Mouse (Mus musculus): ENCODE measurements around the gene Grin3a.
A peak's percentile ranks its signal among the peaks of the same experiment; 100 is the strongest.

Grin3a gene

DNA sequence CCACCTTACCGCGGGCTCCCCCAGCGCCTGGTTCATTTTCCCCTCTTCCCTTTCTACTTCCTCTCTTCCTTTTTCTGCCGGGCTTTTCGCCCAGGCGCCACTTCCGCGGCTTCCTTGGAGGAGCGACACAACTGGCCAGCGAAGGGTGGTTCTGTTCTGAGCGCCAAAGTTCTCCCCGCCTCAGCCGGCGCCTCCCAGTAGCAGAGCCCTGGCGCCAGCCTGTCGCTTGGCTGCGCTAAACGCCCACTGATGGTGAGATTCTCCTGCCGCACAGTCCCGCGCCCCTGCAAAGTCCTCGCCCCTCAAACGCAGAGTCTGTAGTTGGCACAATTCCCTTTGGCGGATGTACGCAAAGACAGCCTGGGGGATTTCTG lies at the start of gene Grin3a:
TSS of gene Grin3a (minus strand) at position 133 of the 374 bp plus-strand sequence.
- DNase-seq (ENCODE audit: low read depth, low spot score) = no peak

DNA sequence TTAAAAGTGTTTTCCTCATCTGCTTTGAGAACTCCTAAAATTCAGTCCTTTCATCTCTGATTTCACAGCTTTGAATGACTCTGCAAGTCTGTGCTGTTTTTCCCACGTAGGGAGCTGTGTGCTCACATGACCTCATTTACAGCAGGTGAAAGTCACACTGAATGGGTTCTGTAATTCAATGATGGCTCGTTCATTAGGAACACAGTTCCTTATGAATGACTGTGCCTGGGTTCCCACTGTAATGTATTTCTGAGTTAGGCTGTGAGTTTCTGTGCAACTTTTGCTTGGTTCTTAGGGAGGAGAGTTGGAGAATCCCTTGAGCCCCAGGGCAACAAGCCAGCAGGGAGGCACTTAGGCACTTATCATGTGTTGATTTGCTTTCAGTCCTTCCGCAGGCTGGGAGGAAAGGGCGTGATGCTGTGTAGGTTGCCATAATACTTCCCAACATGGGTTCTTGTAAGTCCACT lies 46.3 kb upstream of the Grin3a start:
- no peak for DNase-seq (ENCODE audit: low read depth, low spot score)

DNA sequence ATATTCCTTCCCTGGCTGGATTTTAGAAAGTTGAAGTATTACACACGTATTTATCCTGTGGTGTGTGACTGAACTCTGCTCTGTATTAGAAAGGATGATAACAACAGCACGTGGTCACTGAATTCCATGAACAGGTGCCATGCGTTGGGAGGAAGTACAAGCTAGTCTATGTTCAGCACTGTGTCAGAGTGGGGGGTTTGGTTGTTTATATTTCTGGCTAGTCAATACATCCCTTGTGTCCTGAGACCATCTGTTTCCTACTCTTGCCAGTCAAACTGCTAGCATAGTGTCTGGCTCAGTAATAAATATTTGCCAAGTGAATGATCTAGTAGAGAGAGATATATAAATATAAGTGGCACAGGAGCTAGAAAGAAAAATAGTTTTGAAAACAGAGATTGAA lies 31.5 kb upstream of the Grin3a start:
- DNase-seq (ENCODE audit: low read depth, low spot score) = no peak

DNA sequence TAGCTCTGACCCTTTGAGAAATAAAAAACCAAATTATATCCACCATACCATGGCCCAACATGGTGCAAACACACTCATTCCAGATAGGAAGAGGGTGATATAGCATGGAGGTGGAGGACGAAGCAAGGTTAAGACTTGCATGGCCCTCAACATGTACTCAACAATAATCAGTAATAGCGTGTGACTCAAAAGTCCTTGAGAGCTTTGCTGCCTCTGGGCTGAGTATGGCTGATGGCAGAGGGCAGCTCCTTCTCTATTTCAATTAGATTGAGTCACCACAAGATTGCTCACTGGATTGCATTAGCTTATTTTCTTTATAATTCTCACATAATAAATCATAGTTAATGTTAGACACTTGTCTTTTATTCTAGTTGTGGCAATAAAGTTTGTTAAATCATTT lies 15.1 kb upstream of the Grin3a start:
- DNase-seq (ENCODE audit: low read depth, low spot score) = no peak

DNA sequence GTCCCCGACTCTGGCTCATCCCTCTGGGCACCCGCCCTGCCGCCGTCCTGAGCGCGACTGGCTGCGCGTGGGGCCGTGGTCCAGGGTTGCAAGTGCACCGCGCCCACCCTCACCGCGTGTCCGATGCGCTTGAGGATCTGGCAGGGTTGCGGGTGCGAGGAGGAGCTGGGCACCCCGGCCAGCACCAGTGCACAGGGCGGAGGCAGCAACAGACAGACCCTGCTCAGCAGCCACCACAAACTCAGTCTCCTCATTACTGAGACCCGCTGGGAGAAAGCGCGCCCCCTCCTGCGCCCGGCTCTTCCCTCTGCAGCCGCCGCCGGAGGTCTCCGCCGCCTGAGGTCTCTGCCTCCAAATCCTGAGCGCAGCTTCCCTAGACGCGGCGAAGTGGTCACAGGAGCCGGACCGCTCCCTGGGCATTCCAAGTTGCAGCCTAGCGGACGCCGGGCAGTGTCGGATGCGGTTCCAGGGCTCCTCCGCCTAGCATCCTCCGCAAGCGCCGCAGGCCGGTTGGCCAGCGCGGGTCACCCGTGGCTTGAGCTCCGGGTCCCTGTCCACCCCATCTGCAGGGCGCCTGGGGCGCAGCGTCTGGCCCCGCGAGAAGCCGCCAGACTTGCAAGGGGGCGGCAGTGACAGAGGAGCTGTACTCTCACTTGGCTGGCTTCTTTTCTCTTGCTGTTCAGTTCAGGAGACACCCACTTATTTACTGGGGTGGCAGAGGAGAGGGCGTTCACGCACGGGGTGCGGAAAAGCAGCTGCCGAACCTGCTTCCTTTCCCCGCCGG lies 524 bp downstream of the Grin3a start:
- DNase-seq (ENCODE audit: low read depth, low spot score) = no peak

DNA sequence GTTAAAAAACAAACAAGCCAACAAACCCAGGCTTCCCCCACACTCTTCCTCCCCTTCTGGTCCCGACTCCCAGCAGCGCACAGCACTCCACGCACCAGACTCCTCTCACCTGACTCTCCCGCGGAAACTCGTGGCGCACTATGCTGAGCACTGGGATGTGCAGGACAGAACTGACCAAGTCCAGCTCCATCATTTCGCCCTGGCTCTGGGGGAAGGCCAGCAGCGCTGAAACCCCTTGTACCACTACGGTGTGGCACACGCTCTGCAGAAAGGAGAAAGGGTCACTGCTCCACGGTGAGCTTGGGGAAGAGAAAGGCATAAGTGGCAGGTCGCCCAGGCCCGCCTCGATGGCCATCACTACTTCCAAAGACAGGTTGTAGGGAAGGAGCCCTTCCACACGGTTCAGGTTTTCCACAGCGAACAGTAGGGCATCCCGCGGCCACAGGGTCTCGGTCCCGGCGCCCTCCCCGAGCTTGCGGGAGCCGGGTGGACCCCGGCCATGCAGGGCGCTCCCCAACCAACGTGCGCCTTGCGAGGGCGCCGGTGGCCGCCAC lies 1.2 kb downstream of the Grin3a start:
- no peak for DNase-seq (ENCODE audit: low read depth, low spot score)

DNA sequence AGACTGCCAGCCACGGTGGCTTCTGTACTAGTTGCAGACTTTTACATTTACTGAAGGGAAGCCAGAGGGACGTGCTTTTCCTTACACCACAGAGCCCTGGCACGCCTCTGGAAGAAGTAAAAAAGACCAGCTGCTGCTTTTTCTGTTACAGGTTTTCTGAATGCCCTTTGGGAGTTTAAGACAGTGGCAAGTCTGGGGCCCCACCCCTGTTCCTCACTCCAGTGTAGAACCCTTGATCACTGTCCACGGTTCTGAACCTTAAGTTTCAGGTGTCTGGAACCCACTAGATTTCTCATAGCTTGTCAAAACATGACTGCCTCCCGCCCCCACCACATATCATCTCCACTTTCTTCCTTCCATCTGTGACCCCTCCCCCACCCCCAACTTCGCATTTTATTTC lies 1.8 kb downstream of the Grin3a start:
- no peak for DNase-seq (ENCODE audit: low read depth, low spot score)

DNA sequence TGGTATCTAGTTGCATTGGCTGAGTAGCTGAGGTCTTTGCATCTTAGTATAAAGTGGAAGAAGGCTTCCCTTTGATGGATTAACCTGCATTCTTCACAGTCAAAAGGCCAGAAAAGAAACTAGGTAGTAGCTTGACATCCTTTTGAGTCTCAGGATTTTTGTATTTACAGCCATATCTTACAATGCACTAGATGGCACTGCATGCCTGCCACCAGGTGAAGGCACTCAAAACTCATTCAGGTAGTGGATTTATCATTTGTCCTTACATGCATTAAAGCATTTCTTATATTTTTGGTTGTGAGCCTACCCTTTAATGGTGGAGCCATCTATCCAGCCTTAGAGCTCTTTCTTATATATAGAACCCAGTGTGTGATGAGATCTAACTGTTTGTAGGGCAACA lies 13.5 kb downstream of the Grin3a start:
- peak; percentile 34 for DNase-seq (ENCODE audit: low read depth, low spot score)

DNA sequence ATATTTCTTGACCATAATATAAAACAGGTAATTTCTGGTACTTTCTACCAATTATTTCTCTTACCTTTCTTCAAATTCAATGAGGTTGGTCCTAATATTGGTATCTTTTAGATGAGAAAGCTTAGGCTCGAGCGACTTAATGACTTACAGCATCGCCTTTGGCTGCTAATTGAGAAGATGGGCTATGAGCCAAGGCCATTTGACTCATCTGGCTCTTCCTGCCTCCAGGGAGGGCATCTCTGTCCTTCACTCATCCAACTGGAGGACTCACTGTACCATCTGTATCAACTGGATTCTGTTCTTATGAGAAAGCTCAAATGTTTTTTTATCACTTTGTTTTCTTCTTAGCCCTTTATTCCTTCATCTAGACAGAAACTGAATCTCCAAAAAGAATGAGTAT lies 31.7 kb downstream of the Grin3a start:
- no peak for DNase-seq (ENCODE audit: low read depth, low spot score)

DNA sequence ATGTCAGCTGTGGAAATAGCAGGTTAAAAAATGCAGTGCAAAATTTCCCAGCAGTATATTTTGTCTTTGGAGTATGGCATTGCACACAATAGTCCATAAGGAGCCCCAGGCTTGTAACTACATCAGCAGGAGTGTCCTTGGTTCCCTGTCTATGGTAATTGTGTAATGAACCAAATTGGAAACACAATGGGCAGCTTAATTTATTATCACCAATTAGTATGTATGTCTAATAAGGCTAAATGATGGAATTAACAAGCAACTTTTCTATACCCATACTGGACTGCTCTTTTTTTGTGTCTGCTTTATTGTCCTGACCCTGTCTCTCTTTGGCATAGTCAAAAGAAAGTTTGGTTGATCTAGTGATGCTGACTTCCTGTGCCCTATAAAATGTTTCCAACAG lies 38.8 kb downstream of the Grin3a start:
- DNase-seq (ENCODE audit: low read depth, low spot score) = no peak

DNA sequence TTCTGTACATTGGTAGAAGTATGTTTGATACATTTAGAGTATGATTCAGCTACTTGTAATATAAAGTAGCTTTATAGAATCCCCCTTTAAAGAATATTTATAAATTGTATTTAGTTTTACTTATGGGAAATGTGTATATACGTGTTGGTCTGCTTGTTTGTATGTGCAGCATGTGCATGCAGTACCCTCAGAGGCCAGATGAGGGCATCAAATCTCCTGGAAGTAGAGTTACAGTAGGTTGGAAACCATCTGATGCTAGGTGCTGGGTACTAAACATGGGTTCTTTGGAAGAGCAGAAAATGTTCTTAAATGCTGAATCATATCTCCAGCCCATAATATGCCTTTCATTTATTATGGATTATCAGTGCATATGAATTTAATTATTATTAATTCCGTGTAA lies 46.2 kb downstream of the Grin3a start:
- peak; percentile 6 for DNase-seq (ENCODE audit: low read depth, low spot score)

DNA sequence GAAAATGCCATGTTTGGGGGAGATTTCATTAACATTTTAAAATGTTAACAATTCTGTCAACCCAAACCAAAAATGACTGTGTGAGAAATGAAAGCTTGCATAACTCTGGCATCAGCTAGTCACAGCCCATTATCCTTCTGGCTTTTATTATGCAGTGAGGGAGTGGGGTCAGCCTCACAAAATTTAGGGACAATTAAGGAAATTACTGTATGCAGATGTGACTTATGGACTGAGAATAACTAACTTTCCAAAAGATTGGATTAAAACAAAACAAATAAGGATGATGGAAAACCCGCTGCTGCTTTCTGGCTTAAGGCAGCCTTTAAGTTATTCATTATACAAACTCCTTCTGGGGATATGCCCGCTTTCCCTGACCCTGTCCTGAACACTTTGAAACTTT lies 56.6 kb downstream of the Grin3a start:
- no peak for DNase-seq (ENCODE audit: low read depth, low spot score)

DNA sequence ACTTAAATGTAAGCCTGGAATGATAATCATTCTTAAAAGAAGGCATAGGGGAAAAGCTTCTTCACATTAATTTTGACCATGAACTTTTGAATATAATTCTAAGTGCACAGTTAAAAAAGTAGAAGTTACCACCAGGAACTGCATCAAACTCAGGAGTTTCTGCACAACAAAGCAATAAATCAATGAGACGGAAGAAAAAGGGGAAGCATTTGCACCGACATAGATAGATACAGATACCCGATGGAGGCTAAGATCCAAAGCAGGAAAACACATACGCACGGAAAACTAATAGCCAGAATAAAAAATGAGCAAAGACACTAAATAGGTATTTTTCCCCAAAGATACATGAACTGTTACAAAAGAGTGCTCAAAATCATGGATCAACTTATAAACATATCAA lies 102.7 kb downstream of the Grin3a start:
- DNase-seq (ENCODE audit: low read depth, low spot score) = no peak

DNA sequence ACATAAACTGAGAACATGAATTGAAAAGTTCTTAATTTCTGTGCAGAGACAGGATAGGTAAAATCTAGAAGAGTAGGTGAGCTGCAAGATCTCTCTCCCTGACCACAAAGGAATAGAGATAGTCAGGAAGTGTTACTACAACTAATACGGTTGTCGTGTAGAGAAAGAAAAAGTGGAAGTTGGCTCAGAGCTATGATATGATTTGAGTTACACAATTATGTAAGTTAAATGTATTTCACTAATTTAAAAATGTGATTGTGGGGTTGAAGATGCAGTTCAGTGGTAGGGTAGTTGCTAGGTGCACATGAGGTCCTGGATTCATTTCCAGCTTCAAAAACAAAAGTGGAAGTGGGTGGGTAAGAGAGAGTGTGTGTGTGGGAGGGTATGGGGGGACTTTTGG lies 103.6 kb downstream of the Grin3a start:
- DNase-seq (ENCODE audit: low read depth, low spot score) = no peak

DNA sequence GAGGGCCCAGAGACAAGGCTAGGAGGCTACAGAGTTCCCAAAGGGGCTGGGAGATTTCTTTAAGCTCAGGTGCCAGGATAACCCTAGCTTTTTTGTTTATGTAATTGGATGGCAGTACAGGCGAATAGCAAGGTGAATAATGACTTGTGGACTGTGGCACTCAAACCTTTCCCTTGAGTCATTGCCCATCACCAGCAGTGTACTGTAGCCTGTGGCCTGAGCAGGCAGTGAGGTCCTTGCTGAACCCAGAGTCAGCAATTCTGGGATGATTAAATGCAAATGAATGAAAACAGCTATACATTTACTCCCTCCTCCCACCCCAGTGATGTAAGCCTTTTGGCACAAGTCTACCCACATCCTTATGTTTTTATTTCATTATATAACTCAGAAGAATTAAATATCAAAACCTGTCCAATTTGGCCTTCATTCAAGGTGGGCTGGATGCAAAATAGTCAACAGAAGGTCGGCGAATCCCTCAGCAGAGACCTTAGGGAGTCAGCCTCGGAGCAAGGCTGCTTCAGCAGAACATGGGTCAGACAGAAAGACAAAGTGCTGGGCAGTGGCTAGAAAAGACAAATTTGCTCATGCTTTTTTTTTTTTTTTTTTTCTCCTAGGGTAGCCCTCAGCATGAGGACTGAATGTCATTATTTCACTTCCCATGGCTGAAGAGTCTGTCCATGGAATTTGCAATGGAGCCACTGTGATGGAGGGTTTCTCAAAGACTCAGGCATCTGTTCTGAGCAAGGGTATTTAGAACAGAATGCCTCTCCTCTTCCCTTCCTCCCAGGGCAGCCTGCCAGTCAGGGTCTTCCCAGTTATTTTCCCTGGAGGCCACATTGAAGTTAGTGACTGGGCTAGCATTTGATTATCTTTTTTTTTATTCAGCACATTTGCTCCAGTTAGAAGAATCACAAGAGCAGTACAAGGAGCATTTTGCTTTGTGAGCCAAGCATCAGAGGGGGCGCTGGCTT lies 104.5 kb downstream of the Grin3a start:
- DNase-seq (ENCODE audit: low read depth, low spot score) = no peak

DNA sequence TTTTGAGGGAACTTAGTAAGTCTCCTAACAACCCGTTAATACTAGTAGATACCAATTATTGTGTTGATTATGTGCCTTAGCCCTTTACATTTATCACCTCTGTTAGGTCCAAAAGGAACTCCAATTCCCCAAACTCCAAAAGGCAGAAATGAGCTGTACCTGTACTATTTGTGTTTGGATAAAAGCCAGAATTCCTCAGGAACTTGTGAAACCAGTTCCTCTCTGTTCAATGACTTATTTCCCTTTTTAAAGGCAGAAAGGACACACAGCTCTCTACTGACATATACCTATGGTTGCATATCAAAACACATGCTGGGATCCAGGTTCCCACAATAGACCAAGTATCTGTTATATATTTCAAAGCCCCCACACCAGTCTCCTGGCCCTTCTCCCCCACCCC lies 106.0 kb downstream of the Grin3a start:
- DNase-seq (ENCODE audit: low read depth, low spot score) = no peak

DNA sequence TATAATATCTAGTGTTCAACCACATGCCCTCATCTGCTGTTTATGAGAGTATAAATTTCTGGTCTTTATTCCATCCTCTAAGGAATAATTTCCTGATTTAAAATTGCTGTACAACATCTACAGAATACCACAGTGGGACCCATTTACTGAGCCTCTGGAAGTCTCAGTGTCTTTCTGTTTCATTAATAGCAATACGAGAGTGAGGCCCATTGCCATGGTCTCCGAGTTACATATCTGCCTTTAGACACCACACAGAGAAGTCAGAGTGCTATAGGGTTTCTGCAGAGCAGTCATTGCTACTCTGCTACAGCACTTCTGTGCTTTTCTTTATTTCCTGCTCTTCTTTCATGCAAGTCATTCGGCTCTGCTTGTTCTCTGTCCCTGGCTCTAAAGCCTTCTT lies 116.2 kb downstream of the Grin3a start:
- no peak for DNase-seq (ENCODE audit: low read depth, low spot score)

DNA sequence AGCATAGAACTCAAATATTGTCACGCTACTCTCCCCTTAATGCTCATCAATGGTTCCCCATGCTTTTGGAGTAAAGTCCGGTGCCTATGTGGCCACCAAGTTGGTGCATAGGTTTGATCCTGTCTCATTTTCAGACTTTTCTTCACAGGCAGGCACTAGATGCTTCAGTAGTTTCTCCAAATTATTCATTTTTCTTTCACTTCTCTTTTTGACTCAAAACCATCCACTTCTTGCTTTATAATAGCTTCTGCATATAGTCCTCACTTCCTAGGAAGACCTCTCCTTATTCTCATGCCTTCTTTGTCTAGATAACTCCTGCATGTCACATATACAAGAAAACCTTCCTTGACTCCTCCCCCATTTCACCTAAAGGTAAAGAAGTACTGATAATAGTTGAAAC lies 121.6 kb downstream of the Grin3a start:
- peak; percentile 44 for DNase-seq (ENCODE audit: low read depth, low spot score)

DNA sequence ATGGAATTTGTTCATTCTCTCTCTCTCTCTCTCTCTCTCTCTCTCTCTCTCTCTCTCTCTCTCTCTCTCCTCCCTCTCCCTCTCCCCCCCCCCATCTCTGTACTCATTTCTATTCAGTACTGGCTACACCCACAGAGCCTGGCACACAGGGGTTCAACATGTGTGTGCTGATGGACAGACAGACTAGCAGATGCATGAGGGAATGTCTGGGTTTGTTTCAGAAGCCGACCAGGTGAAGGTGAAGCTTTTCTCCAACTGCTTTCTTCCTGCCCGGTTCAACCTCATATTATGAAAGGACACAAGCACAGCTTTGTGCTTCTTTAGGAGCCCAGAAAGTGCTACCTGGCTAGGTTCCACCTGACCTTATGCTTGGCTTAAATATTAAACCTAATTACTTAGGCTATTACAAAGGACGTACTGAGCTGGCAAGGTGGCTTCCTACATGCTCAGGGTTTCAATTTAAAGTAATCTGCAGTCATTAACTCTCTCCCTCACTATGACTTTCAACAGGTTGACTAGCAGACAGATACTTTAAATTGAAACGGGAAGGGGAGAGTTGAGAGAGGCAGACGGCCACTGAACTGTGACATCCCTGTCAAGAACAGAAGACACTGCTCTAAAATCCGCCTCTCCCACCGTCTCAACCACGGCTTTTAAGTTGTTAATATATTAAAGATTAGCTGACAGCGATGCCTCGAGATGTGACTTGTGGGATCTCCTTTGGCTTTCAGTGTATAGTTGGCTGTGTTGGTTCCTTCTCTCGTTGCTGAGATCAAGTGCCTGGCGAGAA lies 153.9 kb downstream of the Grin3a start:
- DNase-seq (ENCODE audit: low read depth, low spot score) = no peak

DNA sequence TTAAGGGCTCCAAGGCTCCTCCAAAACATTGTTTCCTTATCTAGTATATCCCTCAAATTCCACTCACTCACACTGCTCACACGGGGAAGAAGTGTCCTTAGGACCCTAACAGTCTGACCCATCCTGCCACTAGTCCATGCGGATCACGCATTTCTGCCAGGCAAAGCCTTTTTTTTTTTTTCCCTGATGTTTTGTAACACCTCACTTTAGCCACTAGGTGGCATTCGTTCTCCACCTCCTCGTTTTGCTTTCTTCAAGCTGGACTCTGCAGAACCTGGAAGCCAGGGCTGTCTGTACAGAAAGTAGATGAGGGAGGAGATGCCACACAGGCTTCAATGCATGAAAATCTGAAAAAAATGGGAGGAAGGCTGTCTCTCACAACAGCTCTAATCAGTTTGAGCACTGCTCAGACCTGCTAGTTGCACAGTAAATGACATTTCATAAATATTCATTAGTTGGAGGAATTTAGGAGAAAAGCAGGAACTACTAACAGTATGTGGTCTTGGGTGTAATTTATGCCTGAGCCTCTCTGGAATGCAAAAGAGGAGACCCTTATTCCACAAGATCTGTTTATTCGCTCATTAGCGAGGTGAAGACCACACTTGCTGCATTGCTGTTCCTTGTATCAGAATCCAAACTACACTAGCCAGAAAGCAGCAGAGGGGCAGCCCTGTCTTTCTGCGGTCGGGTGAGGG lies 156.8 kb downstream of the Grin3a start:
- peak; percentile 64 for DNase-seq (ENCODE audit: low read depth, low spot score)

DNA sequence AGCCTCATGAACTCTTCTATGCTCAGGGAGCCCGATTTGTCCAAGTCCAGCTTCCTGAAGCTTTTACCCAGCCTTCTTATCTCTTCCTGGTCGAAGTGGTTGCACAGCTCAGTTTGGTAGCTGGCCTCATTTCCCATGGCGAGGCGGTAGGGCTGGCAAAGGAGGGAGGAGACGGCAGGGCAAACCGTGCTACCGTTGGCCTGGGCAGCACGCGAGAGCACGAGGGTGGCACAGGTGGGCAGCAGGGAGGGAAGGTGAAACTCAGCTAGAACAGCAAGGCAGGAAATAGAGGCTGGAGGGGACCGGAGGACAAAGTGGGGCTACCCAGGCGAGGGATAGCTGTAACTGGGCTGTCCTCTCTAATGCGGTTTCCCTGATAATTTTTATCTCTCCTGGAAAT lies 163.7 kb downstream of the Grin3a start, which contains the start of gene Ppp3r2:
TSS of gene Ppp3r2 (minus strand) at position 213 of the 400 bp plus-strand sequence.
- DNase-seq (ENCODE audit: low read depth, low spot score) = no peak

All from A20 (cell line).